Comparison of ENCODE assay signal across 34 mouse cellular contexts in genomic region chr6:84726876-84727275, GRCm38 (mm10).
DNase-seq lines count a peak whose midpoint lies in the region; ATAC-seq and TF ChIP-seq lines count a peak whose summit lies in the region.
"Had no signal": no experiment of that assay in that cellular context is flagged by ENCODE, and none has a peak within 500 bp of the region (broad histone marks: within the 10 kb centered on the region; RNA-seq: fewer than 3 reads in every experiment).

No protein-coding gene starts in this region.

- peak; percentile 17 for DNase-seq in forebrain, embryonic 14.5 days (ENCODE audit: low spot score)
- peak; percentile 81 for DNase-seq in lung, embryonic 14.5 days
- no peak for DNase-seq in lung, postnatal 4 days
- DNase-seq in MEL (ENCODE audit: low read depth, low spot score): peak; percentile 16
- DNase-seq in lung, postnatal 36 days: peak; percentile 12
- DNase-seq in right cerebral cortex, postnatal 25 days: no peak
- DNase-seq: adrenal gland, adult 8-10 months; cerebellum, adult 11 months; cerebellum, adult 9-10 months; cerebellum, postnatal 36 days; gastrocnemius, postnatal 25 days; heart, adult 11 months; heart, postnatal 4 days; kidney, adult 9 months; kidney, postnatal 10 days; layer of hippocampus, adult 9-11 months; liver, postnatal 0 days; right cerebral cortex, adult 18-20 months; right cerebral cortex, postnatal 4 days; thymus, adult 18-20 months; thymus, postnatal 25 days had no signal

- H3K9ac ChIP-seq in forebrain, embryonic 14.5 days (ENCODE audit: low read length): no peak overlapping the region
- H3K9ac ChIP-seq in forebrain, embryonic 15.5 days (replicated peaks): no peak overlapping the region
- no peak overlapping the region for H3K9ac ChIP-seq in lung, embryonic 14.5 days
- no peak overlapping the region for H3K9ac ChIP-seq in MEL (ENCODE audit: control insufficient read depth, low read depth, low read length, poor library complexity, severe bottlenecking)
- H3K9ac ChIP-seq: embryonic facial prominence, embryonic 12.5 days; hindbrain, embryonic 13.5 days; limb, embryonic 13.5 days; liver, embryonic 12.5 days; liver, postnatal 0 days; neural tube, embryonic 12.5 days had no signal

- ATAC-seq in forebrain, embryonic 14.5 days: no peak
- ATAC-seq in forebrain, embryonic 15.5 days (replicated peaks): no peak
- ATAC-seq in lung, embryonic 14.5 days (ENCODE audit: insufficient read depth): no peak
- ATAC-seq: activated CD4-positive, CD25-positive, alpha-beta regulatory T cell, adult 4 months; intestine, postnatal 0 days; liver, embryonic 12.5 days; liver, postnatal 0 days had no signal

- H3K4me2 ChIP-seq in forebrain, embryonic 14.5 days (ENCODE audit: low read length): no peak overlapping the region
- H3K4me2 ChIP-seq in forebrain, embryonic 15.5 days (replicated peaks): no peak overlapping the region
- no peak overlapping the region for H3K4me2 ChIP-seq in lung, embryonic 14.5 days
- H3K4me2 ChIP-seq: embryonic facial prominence, embryonic 12.5 days; heart, embryonic 11.5 days; hindbrain, embryonic 13.5 days; limb, embryonic 13.5 days; liver, embryonic 12.5 days; midbrain, embryonic 11.5 days; neural tube, embryonic 12.5 days had no signal

- TF ChIP-seq RAD21 in MEL (IDR thresholded peaks at IDR 0.05; ENCODE audit: low read depth, low read length): no peak

- no peak for TF ChIP-seq POLR2A in MEL (IDR thresholded peaks at IDR 0.05; ENCODE audit: control insufficient read depth in 1 of 2, insufficient read depth in 1 of 2, low read depth in 1 of 2, low read length in 2 of 2, poor library complexity in 1 of 2)

- no peaks in the 10 kb centered on the region for H3K9me3 ChIP-seq in forebrain, embryonic 14.5 days (replicated peaks; ENCODE audit: control insufficient read depth, low read length)
- H3K9me3 ChIP-seq in forebrain, embryonic 15.5 days: no peaks in the 10 kb centered on the region
- H3K9me3 ChIP-seq in lung, embryonic 14.5 days (ENCODE audit: low read depth, low read length): peaks cover 4% of the 10 kb centered on the region; the same call in 1 of the 2 replicates
- H3K9me3 ChIP-seq in MEL (replicated peaks; ENCODE audit: insufficient read depth, low read length): no peaks in the 10 kb centered on the region
- H3K9me3 ChIP-seq: liver, embryonic 12.5 days; neural tube, embryonic 12.5 days had no signal

- H3K79me2 ChIP-seq in MEL (ENCODE audit: control insufficient read depth, insufficient read depth, low read length, poor library complexity): no peaks in the 10 kb centered on the region

- TF ChIP-seq CTCF in lung, embryonic 14.5 days (IDR thresholded peaks at IDR 0.05; ENCODE audit: low read depth): no peak
- TF ChIP-seq CTCF in MEL (IDR thresholded peaks at IDR 0.05 in 2 of 3, conservative IDR thresholded peaks at IDR 0.05 in 1 of 3; ENCODE audit: control insufficient read depth in 1 of 3, insufficient read depth in 1 of 3, low read depth in 2 of 3, low read length in 3 of 3, poor library complexity in 1 of 3, severe bottlenecking in 1 of 3): no peak

- H3K27me3 ChIP-seq in forebrain, embryonic 14.5 days (replicated peaks; ENCODE audit: control insufficient read depth, insufficient read depth, low read length): no peaks in the 10 kb centered on the region
- H3K27me3 ChIP-seq in forebrain, embryonic 15.5 days: no peaks in the 10 kb centered on the region
- H3K27me3 ChIP-seq in lung, embryonic 14.5 days (ENCODE audit: insufficient read depth, low read length): no peaks in the 10 kb centered on the region
- no peaks in the 10 kb centered on the region for H3K27me3 ChIP-seq in MEL (ENCODE audit: control insufficient read depth in 1 of 2, insufficient read depth in 2 of 2, low read length in 2 of 2)
- H3K27me3 ChIP-seq: embryonic facial prominence, embryonic 12.5 days; hindbrain, embryonic 13.5 days; limb, embryonic 13.5 days; liver, embryonic 12.5 days; neural tube, embryonic 12.5 days had no signal

- H3K4me3 ChIP-seq in forebrain, embryonic 14.5 days (ENCODE audit: low read depth, low read length): no peak overlapping the region
- no peak overlapping the region for H3K4me3 ChIP-seq in forebrain, embryonic 15.5 days
- no peak overlapping the region for H3K4me3 ChIP-seq in lung, embryonic 14.5 days (ENCODE audit: low read depth, low read length)
- H3K4me3 ChIP-seq in MEL (ENCODE audit: control insufficient read depth in 1 of 2, insufficient read depth in 1 of 2, low read depth in 2 of 2, low read length in 2 of 2): no peak overlapping the region
- H3K4me3 ChIP-seq: embryonic facial prominence, embryonic 12.5 days; forebrain, embryonic 10.5 days; hindbrain, embryonic 13.5 days; limb, embryonic 13.5 days; liver, embryonic 12.5 days; myocyte; neural tube, embryonic 12.5 days had no signal

- H3K27ac ChIP-seq in forebrain, embryonic 14.5 days (ENCODE audit: low read depth, low read length): no peak overlapping the region
- no peak overlapping the region; the same call in 1 of the 2 replicates for H3K27ac ChIP-seq in forebrain, embryonic 15.5 days (replicated peaks)
- H3K27ac ChIP-seq in lung, embryonic 14.5 days (ENCODE audit: low read depth): no peak overlapping the region
- no peak overlapping the region for H3K27ac ChIP-seq in MEL (ENCODE audit: control insufficient read depth, low read depth, low read length)
- H3K27ac ChIP-seq: embryonic facial prominence, embryonic 12.5 days; forebrain, embryonic 10.5 days; hindbrain, embryonic 13.5 days; limb, embryonic 13.5 days; liver, embryonic 12.5 days; neural tube, embryonic 12.5 days; stomach, postnatal 0 days had no signal

- H3K4me1 ChIP-seq in forebrain, embryonic 14.5 days (ENCODE audit: control insufficient read depth, insufficient read depth, low read length): no peaks in the 10 kb centered on the region
- peaks cover 4% of the 10 kb centered on the region; the same call in 1 of the 2 replicates for H3K4me1 ChIP-seq in forebrain, embryonic 15.5 days
- no peaks in the 10 kb centered on the region for H3K4me1 ChIP-seq in lung, embryonic 14.5 days (ENCODE audit: insufficient read depth)
- H3K4me1 ChIP-seq in MEL (ENCODE audit: control insufficient read depth in 1 of 2, insufficient read depth in 2 of 2, low read length in 2 of 2): no peaks in the 10 kb centered on the region
- H3K4me1 ChIP-seq: embryonic facial prominence, embryonic 12.5 days; forebrain, embryonic 10.5 days; hindbrain, embryonic 13.5 days; limb, embryonic 13.5 days; liver, embryonic 12.5 days; neural tube, embryonic 12.5 days had no signal

- H3K36me3 ChIP-seq in forebrain, embryonic 14.5 days (ENCODE audit: control insufficient read depth, insufficient read depth, low read length): no peaks in the 10 kb centered on the region
- no peaks in the 10 kb centered on the region for H3K36me3 ChIP-seq in forebrain, embryonic 15.5 days
- H3K36me3 ChIP-seq in lung, embryonic 14.5 days (ENCODE audit: insufficient read depth): no peaks in the 10 kb centered on the region
- H3K36me3 ChIP-seq in MEL (ENCODE audit: control insufficient read depth in 1 of 2, insufficient read depth in 2 of 2, low read length in 2 of 2): no peaks in the 10 kb centered on the region; a peak in 1 of 4 replicates
- H3K36me3 ChIP-seq: embryonic facial prominence, embryonic 12.5 days; forebrain, embryonic 10.5 days; hindbrain, embryonic 13.5 days; limb, embryonic 13.5 days; liver, embryonic 12.5 days; neural tube, embryonic 12.5 days had no signal

- TF ChIP-seq EP300 in MEL (IDR thresholded peaks at IDR 0.05; ENCODE audit: low read depth in 1 of 2, low read length in 2 of 2): no peak

TF ChIP-seq in MEL, 35 proteins besides CTCF, POLR2A, EP300 and RAD21:
- TF ChIP-seq CHD2 (IDR thresholded peaks at IDR 0.05; ENCODE audit: low read length) (no peak), MAZ (IDR thresholded peaks at IDR 0.05; ENCODE audit: low read depth, low read length) (no peak), E2F4 (IDR thresholded peaks at IDR 0.05; ENCODE audit: borderline replicate concordance, low read depth, low read length) (no peak), HCFC1 (IDR thresholded peaks at IDR 0.05; ENCODE audit: low read depth, low read length) (no peak), ZC3H11A (IDR thresholded peaks at IDR 0.05; ENCODE audit: low read depth, low read length) (no peak), JUND (IDR thresholded peaks at IDR 0.05; ENCODE audit: low read depth, low read length) (no peak), POLR2AphosphoS5 (IDR thresholded peaks at IDR 0.05; ENCODE audit: borderline replicate concordance, low read depth, low read length) (no peak)

Comparison
In these comparisons a context has a peak if more than half of its experiments do, and no peak if none do; other contexts are left out.
1. DNase-seq: peak in forebrain, embryonic 14.5 days (single experiment), lung, embryonic 14.5 days (single experiment), MEL (single experiment) and lung, postnatal 36 days (single experiment); none in lung, postnatal 4 days (0 of 2) and right cerebral cortex, postnatal 25 days (single experiment).